Mouse (Mus musculus) limb, embryonic 10.5 days (tissue): Measurements from ENCODE around the gene Mkrn3. TPM values are rescaled to one million over a fixed set of nuclear protein-coding genes. Genes with fewer than 3 reads are reported as not detected.

ENCODE experiments used
- DNase-seq: peaks from one replicate; pipeline ENCODE4 v3.0.0-alpha.2; 2017; ENCODE audit warnings: low spot score
- H3K27ac ChIP-seq: fragments of 300-500 bp; sonication (generic); 2 replicates; pipeline ENCODE4 v1.5.1; 2016; ENCODE audit warnings: mild to moderate bottlenecking
- H3K27me3 ChIP-seq: fragments of 300-500 bp; sonication (generic); 2 replicates; pipeline ENCODE4 v1.6.1; 2016; ENCODE audit warnings: low read depth, mild to moderate bottlenecking; ENCODE audit not compliant: poor library complexity, severe bottlenecking
- H3K36me3 ChIP-seq: fragments of 300-500 bp; sonication (generic); 2 replicates; pipeline ENCODE4 v1.6.1; 2016; ENCODE audit warnings: mild to moderate bottlenecking, moderate library complexity
- H3K4me1 ChIP-seq: fragments of 300-500 bp; sonication (generic); 2 replicates; pipeline ENCODE4 v1.6.1; 2016
- H3K4me3 ChIP-seq: fragments of 300-500 bp; sonication (generic); 2 replicates; pipeline ENCODE4 v1.5.1; 2016; ENCODE audit warnings: mild to moderate bottlenecking, moderate library complexity
- H3K9me3 ChIP-seq: fragments of 300-500 bp; sonication (generic); replicated peaks from 2 replicates; pipeline ENCODE4 v1.6.1; 2016; ENCODE audit warnings: mild to moderate bottlenecking
- WGBS: fragments of 180-500 bp; shearing (Covaris S2); methylation state at CpG from one replicate; pipeline ENCODE4 v1.1.7; 2016; 5-methylcytosine and 5-hydroxymethylcytosine counted together
- polyA plus RNA-seq: library from polyadenylated mRNA; unstranded; fragments of >200 nt; fragmentation: Nextera tagmentation; extraction: Ambion mirVana; gene quantifications from 2 replicates; pipeline ENCODE4 v1.2.1, GENCODE M21; 2016

Gene Mkrn3
- polyA plus RNA-seq: 6.9 and 9.1 TPM in 2 replicates

- Histone ChIP-seq H3K27me3 (0 out of 2 replicates have a peak, but pooled peaks cover 6% of the 10 kb centered on the region), H3K27ac (peak within 1 kb of the TSS; percentile 92), H3K9me3 (peaks cover 4% of the 10 kb centered on the region; the same call in 1 of the 2 replicates), H3K36me3 (no peaks in the 10 kb centered on the region), H3K4me1 (peaks cover 8% of the 10 kb centered on the region), H3K4me3 (peak within 1 kb of the TSS; percentile 73)
- 26% methylated on average over 49 of the region's 49 CpGs for WGBS
- DNase-seq: peak; percentile 75
Observed at GRCm38 (mm10) chr7:62419493-62420360, at the start of gene Mkrn3. Gene Mkrn3, minus strand, starts transcription at chr7:62420139.

- H3K36me3 ChIP-seq: no peaks in the 10 kb centered on the region
- peak within 1 kb of the TSS; percentile 65 for H3K4me3 ChIP-seq
Observed at GRCm38 (mm10) chr7:62463878-62464755, 44.2 kb upstream of the Mkrn3 start, which contains the start of gene Peg12. Gene Peg12, minus strand, starts transcription at chr7:62464510.

GRCm38 (mm10) chr7:62463007-62463877 is 43.3 kb upstream of the Mkrn3 start:
- Histone ChIP-seq H3K27ac (peak overlapping the region; percentile 94), H3K4me1 (0 out of 2 replicates have a peak, but pooled peaks cover 3% of the 10 kb centered on the region), H3K9me3 (no peaks in the 10 kb centered on the region), H3K4me3 (peak overlapping the region; percentile 65), H3K27me3 (0 out of 2 replicates have a peak, but pooled peaks cover 8% of the 10 kb centered on the region), H3K36me3 (no peaks in the 10 kb centered on the region)
- peak; percentile 65 for DNase-seq
- 32% methylated on average over 55 of the region's 55 CpGs for whole genome bisulfite sequencing

More at GRCm38 (mm10) chr7:62463878-62464755, 44.2 kb upstream of the Mkrn3 start, which contains the start of gene Peg12:
- WGBS: 15% methylated on average over 75 of the region's 82 CpGs
- H3K9me3 ChIP-seq: no peaks in the 10 kb centered on the region
- peak within 1 kb of the TSS; percentile 94 for H3K27ac ChIP-seq
- 0 out of 2 replicates have a peak, but pooled peaks cover 8% of the 10 kb centered on the region for H3K27me3 ChIP-seq
- 0 out of 2 replicates have a peak, but pooled peaks cover 3% of the 10 kb centered on the region for H3K4me1 ChIP-seq
- peak; percentile 67 for DNase-seq

- Histone ChIP-seq H3K36me3 (no peaks in the 10 kb centered on the region), H3K9me3 (no peaks in the 10 kb centered on the region), H3K27me3 (0 out of 2 replicates have a peak, but pooled peaks cover 8% of the 10 kb centered on the region), H3K27ac (peak overlapping the region; percentile 94), H3K4me1 (0 out of 2 replicates have a peak, but pooled peaks cover 3% of the 10 kb centered on the region), H3K4me3 (peak overlapping the region; percentile 65)
- 33% methylated on average over 13 of the region's 13 CpGs for WGBS
- peak; percentile 61 for DNase-seq
Observed at GRCm38 (mm10) chr7:62462229-62463006, 42.5 kb upstream of the Mkrn3 start.

DNA sequence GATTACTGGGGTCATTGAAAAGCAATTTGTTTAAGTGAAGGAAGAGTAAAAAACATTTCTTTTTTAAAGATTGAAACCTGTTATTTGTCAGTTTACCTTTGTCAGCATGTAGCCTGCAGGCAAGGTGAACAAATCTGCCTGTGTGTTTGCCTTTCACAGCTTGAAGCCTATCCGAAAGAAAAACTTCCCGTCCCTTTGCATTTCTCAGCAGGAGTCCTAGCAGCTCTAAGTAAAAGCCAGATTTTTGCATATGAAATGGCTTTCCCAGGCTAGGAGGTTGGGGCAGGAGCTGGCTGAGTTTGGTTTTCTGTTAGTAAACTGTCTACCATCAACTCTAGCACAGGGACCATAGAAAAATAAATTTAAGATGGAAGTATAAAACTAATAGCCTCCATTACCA is 32.4 kb upstream of the Mkrn3 start:
- no peak overlapping the region for H3K4me3 ChIP-seq
- H3K27me3 ChIP-seq: no peaks in the 10 kb centered on the region
- no peaks in the 10 kb centered on the region for H3K4me1 ChIP-seq
- H3K9me3 ChIP-seq: no peaks in the 10 kb centered on the region
- 27% methylated on average over 2 of the region's 2 CpGs for WGBS
- DNase-seq: no peak
- H3K27ac ChIP-seq: no peak overlapping the region
- H3K36me3 ChIP-seq: no peaks in the 10 kb centered on the region

DNA sequence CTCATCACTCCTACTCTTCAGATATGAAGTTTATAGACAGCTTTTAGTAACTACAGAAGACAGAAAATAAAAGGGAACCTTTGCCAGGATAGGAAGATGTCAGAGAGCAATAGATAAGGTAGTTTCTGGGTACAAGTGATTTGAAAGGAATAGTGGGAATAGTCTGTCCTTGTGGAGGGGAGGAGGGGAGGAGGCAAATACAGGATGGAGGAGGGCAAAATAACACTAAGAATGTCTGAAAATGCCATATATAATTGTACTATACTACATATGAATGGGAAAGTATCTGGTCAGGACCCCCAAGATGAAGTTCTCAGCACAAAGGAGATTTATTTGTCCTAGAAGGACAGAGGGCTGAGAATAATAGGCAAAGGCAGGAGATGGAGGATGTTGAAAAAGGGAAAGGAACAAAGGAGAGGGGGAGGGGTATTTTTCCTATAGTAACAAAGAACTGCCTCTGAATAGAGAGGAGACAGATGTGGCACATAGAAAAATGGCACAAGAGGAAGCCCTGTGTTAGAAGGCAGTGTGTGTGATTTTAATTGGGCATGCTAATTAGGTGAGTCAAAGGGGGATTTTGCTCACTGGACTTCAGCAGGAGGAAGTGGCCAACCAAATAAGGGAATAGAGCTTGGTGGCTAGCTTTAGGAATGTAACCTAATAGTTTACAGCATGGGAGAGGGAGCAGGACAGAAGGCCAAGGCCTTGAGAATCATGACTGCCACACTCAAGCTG is 25.7 kb upstream of the Mkrn3 start:
- Histone ChIP-seq H3K4me3 (no peak overlapping the region), H3K4me1 (no peaks in the 10 kb centered on the region), H3K27ac (no peak overlapping the region), H3K36me3 (no peaks in the 10 kb centered on the region), H3K27me3 (no peaks in the 10 kb centered on the region), H3K9me3 (no peaks in the 10 kb centered on the region)
- no peak for DNase-seq

GRCm38 (mm10) chr7:62436394-62436793 is 16.5 kb upstream of the Mkrn3 start:
- 43% methylated on average over 2 of the region's 2 CpGs for WGBS

DNA sequence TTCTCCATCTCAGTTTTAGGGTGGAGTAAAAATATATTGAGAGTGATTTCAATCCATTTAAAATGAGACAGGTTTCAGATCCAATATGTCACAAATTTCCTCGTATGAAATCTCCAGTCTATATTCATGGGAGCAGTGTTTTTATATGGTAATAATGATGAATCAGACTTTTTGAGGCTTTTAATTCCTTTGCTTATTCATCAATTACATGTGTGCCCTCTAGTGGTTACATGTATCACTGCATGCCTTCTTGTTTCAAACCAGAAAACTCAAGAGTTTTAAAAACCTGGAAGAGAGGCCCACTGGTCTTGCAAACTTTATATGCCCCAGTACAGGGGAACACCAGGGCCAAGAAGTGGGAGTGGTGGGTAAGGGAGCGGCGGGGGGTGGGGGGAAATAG is 13.3 kb upstream of the Mkrn3 start:
- Histone ChIP-seq H3K36me3 (no peaks in the 10 kb centered on the region), H3K27me3 (no peaks in the 10 kb centered on the region), H3K4me3 (no peak overlapping the region), H3K9me3 (no peaks in the 10 kb centered on the region), H3K27ac (no peak overlapping the region), H3K4me1 (no peaks in the 10 kb centered on the region)
- no peak for DNase-seq
- WGBS: 42% methylated on average over 3 of the region's 3 CpGs

More at GRCm38 (mm10) chr7:62436394-62436793, 16.5 kb upstream of the Mkrn3 start:
- no peak overlapping the region for H3K4me3 ChIP-seq
- no peaks in the 10 kb centered on the region for H3K27me3 ChIP-seq
- no peaks in the 10 kb centered on the region for H3K36me3 ChIP-seq
- H3K27ac ChIP-seq: no peak overlapping the region
- no peak for DNase-seq
- no peaks in the 10 kb centered on the region for H3K4me1 ChIP-seq
- H3K9me3 ChIP-seq: no peaks in the 10 kb centered on the region

DNA sequence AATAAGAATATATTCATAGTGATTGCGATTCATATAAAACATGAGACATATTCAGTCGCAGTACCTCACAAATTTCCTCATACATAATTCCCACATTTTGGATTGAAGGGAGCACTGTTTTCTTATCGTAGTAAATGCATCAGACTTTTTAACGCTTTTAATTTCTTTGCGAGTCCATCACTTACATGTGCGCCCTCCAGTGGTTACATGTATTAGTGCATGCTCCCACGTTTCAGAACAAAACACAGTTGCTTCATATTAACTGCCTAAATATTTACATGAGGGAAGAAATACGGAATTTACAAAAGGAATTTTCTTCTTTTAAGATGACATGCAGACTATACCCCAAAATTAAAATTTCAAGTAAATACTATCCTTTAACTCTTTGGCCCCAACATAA is 8.4 kb upstream of the Mkrn3 start:
- DNase-seq: peak; percentile 38
- Histone ChIP-seq H3K36me3 (no peaks in the 10 kb centered on the region), H3K27ac (no peak overlapping the region), H3K4me3 (no peak overlapping the region), H3K9me3 (no peaks in the 10 kb centered on the region), H3K4me1 (no peaks in the 10 kb centered on the region), H3K27me3 (0 out of 2 replicates have a peak, but pooled peaks cover 2% of the 10 kb centered on the region)
- 24% methylated on average over 8 of the region's 8 CpGs for WGBS

GRCm38 (mm10) chr7:62423210-62423609 is 3.3 kb upstream of the Mkrn3 start:
- Histone ChIP-seq H3K27ac (no peak overlapping the region), H3K36me3 (no peaks in the 10 kb centered on the region), H3K4me3 (no peak overlapping the region), H3K9me3 (peaks cover 4% of the 10 kb centered on the region; the same call in 1 of the 2 replicates), H3K27me3 (0 out of 2 replicates have a peak, but pooled peaks cover 6% of the 10 kb centered on the region), H3K4me1 (peaks cover 8% of the 10 kb centered on the region)
- 73% methylated on average over 4 of the region's 4 CpGs for WGBS
- no peak for DNase-seq

DNA sequence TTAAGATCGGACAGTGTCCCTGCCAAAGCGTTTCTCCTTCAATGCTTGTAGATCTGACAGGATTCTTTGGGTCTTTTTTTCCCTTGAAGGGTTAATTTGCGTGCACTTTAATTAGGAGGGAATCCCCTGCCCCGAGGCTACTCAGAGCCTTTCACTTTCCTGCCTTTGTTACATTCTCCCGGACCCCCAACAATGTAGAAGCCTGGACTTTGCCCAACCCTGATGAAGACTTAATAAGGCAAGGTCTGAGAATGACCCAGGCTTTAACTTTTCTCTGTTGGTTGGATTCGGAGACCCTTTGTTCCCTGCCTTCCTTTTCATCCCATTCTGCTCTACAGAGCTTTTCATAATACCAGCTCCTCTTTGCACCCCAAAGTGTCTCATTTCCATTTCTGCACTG is 627 bp upstream of the Mkrn3 start:
- H3K36me3 ChIP-seq: no peaks in the 10 kb centered on the region
- peak overlapping the region; percentile 73 for H3K4me3 ChIP-seq
- H3K27me3 ChIP-seq: 0 out of 2 replicates have a peak, but pooled peaks cover 6% of the 10 kb centered on the region
- peaks cover 8% of the 10 kb centered on the region for H3K4me1 ChIP-seq
- DNase-seq: no peak
- no peak overlapping the region for H3K27ac ChIP-seq
- H3K9me3 ChIP-seq: peaks cover 4% of the 10 kb centered on the region; the same call in 1 of the 2 replicates
- 74% methylated on average over 6 of the region's 6 CpGs for WGBS
